Mouse (Mus musculus) cerebellum, postnatal 25 days (tissue): Measurements from ENCODE around the gene Dntt.

Source experiments
- DNase-seq, 2 experiments: peaks; one replicate each; pipeline ENCODE4 v3.0.0; 2021; ENCODE audit warnings: mixed read lengths in 2 of 2

Dntt gene

GRCm38 (mm10) chr19:41073746-41074455, 44.8 kb downstream of the Dntt start:
- DNase-seq, result no peak

DNA sequence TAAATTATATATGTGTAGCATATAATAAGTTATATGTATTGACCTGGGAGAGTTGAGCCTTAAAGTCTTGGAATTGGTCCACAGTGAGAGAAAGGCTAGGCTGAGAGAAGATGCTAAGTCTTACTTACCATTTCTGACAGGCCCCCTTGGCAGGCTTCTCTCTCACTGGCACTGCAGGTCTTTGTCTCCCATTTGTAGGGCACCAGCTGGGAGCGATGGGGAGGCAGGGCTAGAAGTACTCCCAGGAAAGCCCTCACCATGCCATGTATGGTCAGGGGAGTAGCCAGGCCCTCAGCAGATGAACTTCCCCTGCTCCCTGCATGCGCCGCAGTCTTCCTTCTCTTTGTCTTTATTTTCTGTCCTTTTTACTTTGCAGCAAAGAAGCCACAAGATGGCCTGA, 47.8 kb downstream of the Dntt start, which contains the start of gene Opalin:
TSS of gene Opalin (minus strand) at position 208 of the 400 bp plus-strand sequence.
- DNase-seq, result no peak

DNA sequence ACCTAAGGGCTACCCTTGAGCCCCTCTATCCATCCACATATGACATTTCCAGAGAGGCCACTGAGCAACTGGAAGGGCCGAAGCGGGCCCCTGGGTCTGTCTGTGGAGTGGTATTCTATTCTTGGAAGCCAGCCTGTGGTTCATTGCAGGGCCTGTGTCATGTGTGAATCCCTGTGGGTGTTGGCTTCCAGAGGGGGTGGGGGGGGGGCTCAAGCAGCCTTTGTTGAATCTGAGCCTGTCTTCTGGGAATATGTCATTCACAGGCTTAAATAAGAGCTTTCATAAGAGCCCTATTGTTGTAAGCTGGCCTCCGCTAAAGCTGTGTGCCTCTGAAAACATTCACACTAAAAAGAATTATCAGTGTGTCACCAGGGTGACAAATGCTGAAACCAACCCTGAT, 52.5 kb downstream of the Dntt start:
- DNase-seq, result no peak

- DNase-seq, result no peak
Observed at GRCm38 (mm10) chr19:41083646-41084045, 54.6 kb downstream of the Dntt start.

- DNase-seq, result no peak
Observed at GRCm38 (mm10) chr19:41086289-41086688, 57.2 kb downstream of the Dntt start.

DNA sequence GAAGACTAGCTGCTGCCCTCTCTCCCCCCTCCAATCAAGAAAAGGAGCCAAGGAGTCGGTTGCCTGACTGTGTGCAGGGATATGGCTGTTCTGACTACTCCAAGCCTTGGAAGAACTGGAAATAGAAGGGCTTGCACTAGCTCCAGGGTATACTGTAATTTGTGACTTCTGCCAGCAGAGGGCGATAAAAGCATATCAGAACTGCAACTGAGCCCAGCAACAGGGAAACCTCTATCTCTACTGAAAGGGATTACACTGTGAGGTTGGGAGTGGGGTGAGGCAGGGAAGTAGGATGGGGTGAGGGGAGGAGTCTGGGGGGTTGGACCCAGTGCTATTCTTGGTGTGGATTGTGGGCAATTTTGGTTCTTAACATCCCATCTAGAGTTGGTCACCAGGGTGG, 57.6 kb downstream of the Dntt start:
- DNase-seq, result peak; percentile 79 to 87

DNA sequence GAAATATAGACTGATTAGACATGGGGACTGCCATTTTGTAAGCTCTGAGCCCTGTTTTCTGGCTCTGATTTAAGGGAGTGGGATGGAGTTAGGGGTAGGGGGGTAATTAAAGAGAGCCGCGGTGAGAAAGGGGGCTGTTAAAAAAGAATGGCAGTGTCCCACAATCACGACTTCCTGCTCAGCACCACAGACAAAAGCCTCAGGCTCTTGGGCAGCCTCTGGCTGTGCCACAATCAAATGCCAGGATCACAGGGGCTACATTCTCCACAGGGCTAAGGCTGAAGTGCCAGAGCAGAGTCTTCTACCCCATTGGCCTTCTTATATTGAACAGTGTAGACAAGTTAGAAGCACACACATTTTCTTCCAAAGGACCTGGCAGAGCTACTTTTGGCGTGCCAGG, 58.8 kb downstream of the Dntt start:
- no peak for DNase-seq

GRCm38 (mm10) chr19:41088491-41088890, 59.4 kb downstream of the Dntt start:
- DNase-seq, result no peak

GRCm38 (mm10) chr19:41089833-41090232, 60.8 kb downstream of the Dntt start:
- peak; percentile 71 to 85 for DNase-seq

GRCm38 (mm10) chr19:41091901-41092300, 62.8 kb downstream of the Dntt start:
- no peak for DNase-seq

DNA sequence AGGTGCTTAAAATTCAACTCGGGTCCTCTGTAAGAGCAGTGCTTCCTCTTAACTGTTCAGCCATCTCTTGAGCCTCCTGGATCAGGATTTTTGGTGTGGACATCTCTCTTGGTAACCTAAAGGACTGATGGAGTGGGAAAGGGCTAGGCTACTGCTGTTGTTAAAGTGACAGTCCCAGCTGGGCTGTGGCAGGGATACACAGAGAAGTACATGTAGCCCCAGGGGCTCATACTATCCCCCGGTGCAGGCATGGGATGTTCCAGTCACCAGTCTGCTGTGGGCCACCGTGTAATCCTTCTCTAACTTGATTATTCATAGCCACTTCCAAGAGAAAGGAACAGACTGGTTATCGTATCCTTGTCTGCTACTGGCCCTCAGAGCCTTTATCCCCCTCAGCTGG, 68.0 kb downstream of the Dntt start:
- no peak for DNase-seq

- DNase-seq, result peak; percentile 53 to 71
Observed at GRCm38 (mm10) chr19:41100863-41101262, 71.8 kb downstream of the Dntt start.

- DNase-seq, result peak; percentile 96 to 98
Observed at GRCm38 (mm10) chr19:41101390-41101789, 72.3 kb downstream of the Dntt start.

GRCm38 (mm10) chr19:41104922-41105321, 75.8 kb downstream of the Dntt start:
- peak; percentile 44 to 56 for DNase-seq

- DNase-seq, result no peak
Observed at GRCm38 (mm10) chr19:41107530-41107929, 78.5 kb downstream of the Dntt start.

- no peak for DNase-seq
Observed at GRCm38 (mm10) chr19:41108666-41109065, 79.6 kb downstream of the Dntt start.
